Mouse (Mus musculus) inflammation-experienced regulatory T-cells (primary cell): ENCODE measurements around the gene Olfr211. TPM values are rescaled to one million over a fixed set of nuclear protein-coding genes. Genes with fewer than 3 reads are reported as not detected.

Source experiments
- polyA plus RNA-seq, 2 experiments: library from polyadenylated mRNA; unstranded; fragments of 100-300 nt; shearing (Covaris generic); gene quantifications; one replicate each; pipeline ENCODE4 v1.2.1; 2017

Gene Olfr211
- not detected for polyA plus RNA-seq

DNA sequence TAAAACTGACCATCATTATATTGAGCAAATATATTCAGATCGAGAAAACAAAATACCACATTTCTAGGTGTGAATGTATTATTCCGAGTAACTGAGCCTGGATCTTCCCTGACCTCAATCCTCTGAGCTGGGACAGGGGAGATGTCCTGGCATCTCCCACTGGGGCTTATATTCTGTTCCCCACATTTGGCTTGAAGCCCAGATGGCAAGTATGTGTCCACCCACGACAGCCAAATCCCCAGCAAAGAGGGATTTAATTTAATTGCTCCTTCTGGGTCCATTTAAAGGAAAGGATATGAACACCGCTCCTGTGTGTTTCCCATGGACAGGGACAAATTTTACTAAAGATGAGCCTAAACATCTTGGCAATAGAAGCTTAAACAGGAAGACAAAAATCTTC lies at the start of gene Olfr211:
Gene Olfr211 (plus strand): TSS at position 301 of the 400 bp plus-strand sequence.

DNA sequence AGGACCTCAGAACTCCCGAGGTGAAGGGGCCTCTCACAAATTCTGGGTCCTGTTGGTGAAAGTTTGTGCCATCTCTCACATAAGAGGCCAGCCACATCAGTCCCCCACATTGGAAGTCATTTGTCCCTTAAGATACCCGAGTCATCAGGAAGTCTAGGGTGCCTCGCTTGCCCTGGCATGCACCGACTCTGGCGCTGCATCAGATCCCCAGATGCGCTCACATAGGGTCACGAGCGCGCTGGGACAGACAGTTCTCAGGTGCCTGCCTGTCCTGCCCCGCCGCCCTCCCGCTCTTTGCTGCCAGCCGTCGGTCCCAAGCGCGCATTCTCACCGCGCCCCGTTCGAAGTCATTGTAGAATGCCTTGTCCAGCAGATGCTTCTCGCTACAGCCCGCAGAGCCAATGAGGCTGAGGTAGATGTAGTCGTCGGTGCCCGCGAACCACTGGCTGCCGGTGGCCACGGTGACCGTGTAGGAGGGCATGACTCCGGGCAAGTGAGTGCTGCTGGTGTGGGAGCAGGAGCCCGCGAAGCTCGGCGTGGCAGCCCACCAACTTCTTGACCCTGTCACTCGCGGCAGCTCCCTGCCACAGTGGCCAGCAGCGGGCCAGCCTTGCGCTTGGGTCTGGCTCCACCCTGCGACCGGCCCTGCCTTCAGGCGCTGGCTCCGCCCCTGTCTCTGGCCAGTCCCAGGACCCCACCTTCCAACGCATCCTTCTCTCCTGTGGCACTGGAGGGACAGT lies 28.2 kb upstream of the Olfr211 start, which contains the start of gene Alox5:
Gene Alox5 (minus strand): TSS at position 635 of the 740 bp plus-strand sequence.

DNA sequence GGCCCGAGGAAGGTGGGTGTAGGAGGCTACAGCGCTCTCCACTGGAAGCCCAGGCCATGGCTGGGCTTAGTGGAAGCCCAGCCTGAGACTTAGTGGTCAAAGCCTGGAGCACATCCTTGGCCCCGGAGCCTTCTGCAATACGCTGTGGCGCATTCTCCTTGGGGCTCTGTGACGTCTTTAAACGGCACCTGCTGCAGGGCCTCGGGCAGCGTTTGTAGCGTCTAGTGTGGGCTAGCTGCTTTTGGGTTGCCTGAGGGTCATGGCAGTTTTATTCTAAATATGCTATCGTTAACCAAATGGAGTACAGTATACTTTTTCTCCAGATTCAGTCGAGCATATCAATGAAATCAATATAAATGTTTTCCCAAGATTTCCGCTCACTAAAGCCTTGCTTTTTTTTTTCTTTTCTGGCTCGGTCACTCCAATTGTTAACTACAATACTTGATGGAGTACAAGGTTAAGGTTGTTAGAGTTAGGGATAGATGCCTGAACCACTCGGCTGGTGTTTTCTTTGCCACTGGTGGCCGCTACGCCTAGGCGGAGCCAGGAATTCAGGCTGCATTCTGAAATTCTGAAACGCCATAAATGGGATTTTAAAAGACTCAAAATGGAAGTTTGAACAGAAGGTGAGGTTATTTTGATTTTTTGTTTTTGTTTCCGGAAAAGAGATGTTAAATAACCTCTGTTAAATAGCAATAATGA lies 17.6 kb downstream of the Olfr211 start, which contains the start of gene Olfr212:
Gene Olfr212 (plus strand): TSS at position 215 of the 702 bp plus-strand sequence.

DNA sequence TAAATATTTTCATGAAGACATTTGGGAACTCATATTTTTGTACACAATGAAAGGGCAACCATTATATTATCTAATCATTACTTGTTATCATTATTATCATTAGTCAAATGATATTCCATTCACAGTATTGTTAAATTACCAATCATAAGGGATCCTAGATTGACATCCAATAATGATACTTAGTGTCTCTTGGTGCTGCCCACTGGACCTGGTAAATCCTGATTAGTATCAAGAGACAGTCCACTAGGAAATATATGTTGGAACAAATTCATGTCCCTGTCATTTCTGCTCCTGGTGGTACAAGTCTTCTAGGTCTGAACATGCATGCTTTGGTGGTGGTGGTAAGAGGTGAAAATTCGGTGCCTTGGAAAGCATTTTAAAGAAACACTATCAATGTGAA lies 49.3 kb downstream of the Olfr211 start, which contains the start of gene Olfr213:
Gene Olfr213 (plus strand): TSS at position 301 of the 400 bp plus-strand sequence.

Other genes with a start within 250 kb of the Olfr211 start
- 1 to 10 TPM in 1 of 2 experiments, under 1 TPM in 1; 0.32 to 1.5 TPM for gene Zfand4, start 224.9 kb upstream of the Olfr211 start, polyA plus RNA-seq
- gene March8, start 151.1 kb upstream of the Olfr211 start, polyA plus RNA-seq, result 1 to 10 TPM in 1 of 2 experiments, under 1 TPM in 1; 0.52 to 3.1 TPM
- gene Alox5, start 27.9 kb upstream of the Olfr211 start, polyA plus RNA-seq, result 1 to 10 TPM in 1 of 2 experiments, under 1 TPM in 1; 0.11 to 1.5 TPM
- gene Olfr212, start 17.4 kb downstream of the Olfr211 start, polyA plus RNA-seq, result under 1 TPM; 0.19 to 0.38 TPM
- gene Olfr213, start 49.4 kb downstream of the Olfr211 start, polyA plus RNA-seq, result not detected
- under 1 TPM; 0.26 to 0.35 TPM for gene Gm5580, start 62.0 kb downstream of the Olfr211 start, polyA plus RNA-seq
- under 1 TPM in 1 of 2 experiments, not detected in 1; 0.65 TPM for gene Olfr214, start 65.1 kb downstream of the Olfr211 start, polyA plus RNA-seq
- under 1 TPM in 1 of 2 experiments, not detected in 1; 0.40 TPM for gene Olfr215, start 95.1 kb downstream of the Olfr211 start, polyA plus RNA-seq
- 10 to 100 TPM; 23.9 to 32.9 TPM for gene Zfp422, start 139.9 kb downstream of the Olfr211 start, polyA plus RNA-seq
- gene Depp1, start 161.5 kb downstream of the Olfr211 start, polyA plus RNA-seq, result not detected
- gene Rassf4, start 184.9 kb downstream of the Olfr211 start, polyA plus RNA-seq, result 1 to 10 TPM; 3.0 to 5.0 TPM
- gene Tmem72, start 227.8 kb downstream of the Olfr211 start, polyA plus RNA-seq, result under 1 TPM; 0.02 to 0.17 TPM